Mouse (Mus musculus) spleen, postnatal 14 days (tissue): ENCODE results near the gene Gpm6a.

Experiments used
- DNase-seq, 2 experiments: peaks; one replicate each; pipeline ENCODE4 v3.0.0; 2021 to 2022; ENCODE audit warnings: low spot score in 2 of 2

Gpm6a gene

GRCm38 (mm10) chr8:54954741-54955455 lies at the start of gene Gpm6a:
Gene Gpm6a, plus strand, starts transcription at chr8:54954843.
- no peak for DNase-seq

GRCm38 (mm10) chr8:54912891-54913290 lies 41.8 kb upstream of the Gpm6a start:
- DNase-seq, result no peak

- DNase-seq, result no peak
Observed at GRCm38 (mm10) chr8:54917710-54918109, 36.9 kb upstream of the Gpm6a start.

GRCm38 (mm10) chr8:54922160-54922855 lies 32.3 kb upstream of the Gpm6a start:
- DNase-seq, result no peak

GRCm38 (mm10) chr8:54924936-54925335 lies 29.7 kb upstream of the Gpm6a start:
- DNase-seq, result no peak

- no peak for DNase-seq
Observed at GRCm38 (mm10) chr8:54932306-54932705, 22.3 kb upstream of the Gpm6a start.

- no peak for DNase-seq
Observed at GRCm38 (mm10) chr8:54953351-54953750, 1.3 kb upstream of the Gpm6a start.

GRCm38 (mm10) chr8:54954030-54954429 lies 613 bp upstream of the Gpm6a start:
- DNase-seq, result no peak

GRCm38 (mm10) chr8:54955456-54955800 lies 785 bp downstream of the Gpm6a start:
- DNase-seq, result no peak

GRCm38 (mm10) chr8:54955935-54956573 lies 1.4 kb downstream of the Gpm6a start:
- DNase-seq, result no peak

- no peak for DNase-seq
Observed at GRCm38 (mm10) chr8:54956787-54957186, 2.1 kb downstream of the Gpm6a start.

GRCm38 (mm10) chr8:54957506-54957905 lies 2.9 kb downstream of the Gpm6a start:
- DNase-seq, result no peak

GRCm38 (mm10) chr8:54961571-54961970 lies 6.9 kb downstream of the Gpm6a start:
- no peak for DNase-seq

GRCm38 (mm10) chr8:54975020-54975419 lies 20.4 kb downstream of the Gpm6a start:
- DNase-seq, result no peak

- DNase-seq, result no peak
Observed at GRCm38 (mm10) chr8:54975506-54975905, 20.9 kb downstream of the Gpm6a start.

- DNase-seq, result no peak
Observed at GRCm38 (mm10) chr8:54975927-54976326, 21.3 kb downstream of the Gpm6a start.

- DNase-seq, result no peak
Observed at GRCm38 (mm10) chr8:54976663-54977062, 22.0 kb downstream of the Gpm6a start.

GRCm38 (mm10) chr8:54986791-54987190 lies 32.1 kb downstream of the Gpm6a start:
- DNase-seq, result no peak

- no peak for DNase-seq
Observed at GRCm38 (mm10) chr8:54989093-54989492, 34.5 kb downstream of the Gpm6a start.

GRCm38 (mm10) chr8:54991840-54992609 lies 37.4 kb downstream of the Gpm6a start:
- no peak for DNase-seq

- DNase-seq, result no peak
Observed at GRCm38 (mm10) chr8:54995662-54996061, 41.0 kb downstream of the Gpm6a start.

- no peak for DNase-seq
Observed at GRCm38 (mm10) chr8:55002398-55002797, 47.8 kb downstream of the Gpm6a start.
